Mouse (Mus musculus): ENCODE measurements around the gene Fmnl2.

- TF ChIP-seq CTCF (IDR thresholded peaks at IDR 0.05; ENCODE audit: control insufficient read depth, insufficient read depth, insufficient read length) (no peak), MAX (IDR thresholded peaks at IDR 0.05) (no peak), USF1 (IDR thresholded peaks at IDR 0.05; ENCODE audit: low read depth) (no peak), CEBPB (IDR thresholded peaks at IDR 0.05; ENCODE audit: low read depth) (no peak), MYOD1 (IDR thresholded peaks at IDR 0.05; ENCODE audit: control insufficient read depth, insufficient read length, low read depth) (no peak), FOSL1 (IDR thresholded peaks at IDR 0.05; ENCODE audit: insufficient read depth, low read length, poor library complexity, severe bottlenecking) (no peak)
These were observed 18.6 kb upstream of the Fmnl2 start for GRCm38 (mm10) chr2:52839074-52839473.
